Mouse (Mus musculus) C2C12 (cell line): ENCODE data around the gene Ccdc50. TPM values are rescaled to one million over a fixed set of nuclear protein-coding genes. Genes with fewer than 3 reads are reported as not detected.

Experiments used
- H3K27me3 ChIP-seq: one replicate; pipeline ENCODE4 v1.6.1; 2011; ENCODE audit not compliant: control insufficient read depth, insufficient read depth, insufficient read length
- H3K36me3 ChIP-seq: one replicate; pipeline ENCODE4 v1.6.1; 2011; ENCODE audit not compliant: control insufficient read depth, insufficient read depth
- H3K4me3 ChIP-seq: one replicate; pipeline ENCODE4 v1.5.1; 2011; ENCODE audit warnings: mild to moderate bottlenecking, control low read depth; ENCODE audit not compliant: poor library complexity, insufficient read depth, severe bottlenecking
- H3K79me2 ChIP-seq: one replicate; pipeline ENCODE4 v1.6.1; 2011; ENCODE audit not compliant: control insufficient read depth, insufficient read depth
- H3K79me3 ChIP-seq: one replicate; pipeline ENCODE4 v1.6.1; 2011; ENCODE audit warnings: low read depth, control low read depth
- H3ac ChIP-seq: one replicate; pipeline ENCODE3; 2011; ENCODE audit warnings: low read depth; ENCODE audit not compliant: control insufficient read depth, insufficient read length
- CEBPB ChIP-seq: IDR thresholded peaks from one replicate; pipeline ENCODE4 v1.6.1; 2011; ENCODE audit warnings: low read depth, mild to moderate bottlenecking, control low read depth, moderate library complexity
- CTCF ChIP-seq: IDR thresholded peaks from one replicate; pipeline ENCODE4 v1.5.1; 2011; ENCODE audit not compliant: control insufficient read depth, insufficient read depth, insufficient read length
- FOSL1 ChIP-seq: IDR thresholded peaks from one replicate; pipeline ENCODE4 v1.8.0; 2011; ENCODE audit warnings: mild to moderate bottlenecking, low read length; ENCODE audit not compliant: poor library complexity, insufficient read depth, severe bottlenecking
- MAX ChIP-seq: IDR thresholded peaks from one replicate; pipeline ENCODE4 v1.6.1; 2011; ENCODE audit warnings: mild to moderate bottlenecking, control low read depth
- MYOD1 ChIP-seq: IDR thresholded peaks from one replicate; pipeline ENCODE4 v1.6.1; 2011; ENCODE audit warnings: low read depth; ENCODE audit not compliant: control insufficient read depth, insufficient read length
- MYOG ChIP-seq: IDR thresholded peaks from one replicate; pipeline ENCODE4 v1.6.1; 2011; ENCODE audit not compliant: control insufficient read depth, insufficient read length; ENCODE audit errors: extremely low read depth
- USF1 ChIP-seq: IDR thresholded peaks from one replicate; pipeline ENCODE4 v1.6.1; 2011; ENCODE audit warnings: low read depth, mild to moderate bottlenecking, control low read depth, moderate library complexity
- polyA plus RNA-seq: library from polyadenylated mRNA; unstranded; fragments of >200 nt; fragmentation: generic; extraction: Trizol; gene quantifications from one replicate; pipeline ENCODE4 v1.2.1, GENCODE M21; 2012; ENCODE audit warnings: missing spikeins

Gene Ccdc50
- polyA plus RNA-seq, 1 experiment = 9.9 TPM

GRCm38 (mm10) chr16:27384893-27385603 is 3.6 kb upstream of the Ccdc50 start:
- TF ChIP-seq MYOD1 (no peak), USF1 (no peak), CEBPB (no peak), MYOG (no peak), FOSL1 (no peak), MAX (no peak), CTCF (no peak)
- Histone ChIP-seq H3K27me3 (no peaks in the 10 kb centered on the region), H3K79me3 (peaks cover 8% of the 10 kb centered on the region), H3K36me3 (no peaks in the 10 kb centered on the region), H3K79me2 (peaks cover 12% of the 10 kb centered on the region), H3K4me3 (no peak overlapping the region), H3ac (no peak overlapping the region)

DNA sequence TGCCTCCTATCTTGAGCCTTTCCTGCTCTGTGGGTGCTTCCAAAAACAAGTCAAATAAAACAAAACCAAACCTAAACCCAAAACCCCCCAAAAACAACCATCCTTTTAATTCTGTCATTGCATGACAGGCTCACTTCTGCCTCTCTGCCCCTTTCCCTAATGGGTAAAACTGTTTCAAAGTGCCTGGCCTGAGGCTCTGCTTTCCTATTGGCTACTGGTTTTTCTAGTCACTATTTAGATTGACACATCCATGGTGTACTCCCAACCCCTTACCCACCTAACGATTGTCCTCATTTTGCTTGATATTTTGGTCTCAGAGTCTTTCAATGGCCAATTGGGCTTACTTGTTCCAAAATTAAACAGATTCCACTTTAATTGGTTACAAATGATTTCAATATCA is 3.0 kb upstream of the Ccdc50 start:
- Histone ChIP-seq H3K36me3 (no peaks in the 10 kb centered on the region), H3K27me3 (no peaks in the 10 kb centered on the region), H3K79me3 (peaks cover 14% of the 10 kb centered on the region), H3K79me2 (peaks cover 18% of the 10 kb centered on the region), H3ac (no peak overlapping the region), H3K4me3 (no peak overlapping the region)
- TF ChIP-seq USF1 (no peak), CEBPB (no peak), CTCF (no peak), MAX (no peak), FOSL1 (no peak), MYOD1 (no peak), MYOG (no peak)

DNA sequence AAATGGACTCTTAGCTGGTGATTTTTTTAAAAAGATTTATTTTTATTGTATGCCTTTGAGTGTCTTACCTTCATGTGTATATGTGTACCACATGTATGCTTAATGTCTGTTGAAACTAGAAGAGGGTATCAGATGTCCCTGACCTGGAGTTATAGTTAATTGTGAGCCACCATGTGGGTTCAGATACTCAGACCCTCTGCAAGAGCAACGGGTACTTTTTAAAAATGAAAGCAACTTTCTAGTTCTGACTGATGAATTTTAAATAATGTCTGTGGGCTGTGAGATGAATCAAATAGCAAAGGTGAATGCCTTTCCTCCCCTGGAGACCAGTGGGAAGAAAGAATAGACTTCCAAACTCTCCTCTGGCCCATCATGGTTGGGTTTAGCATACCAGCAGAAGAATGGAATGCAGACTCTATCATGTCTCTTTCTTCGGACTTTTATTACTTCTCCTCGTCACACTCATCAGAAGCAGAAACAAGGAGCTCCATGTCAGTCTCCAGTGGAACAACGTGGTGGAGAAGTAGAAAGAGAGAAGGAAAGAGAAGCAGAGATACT is 1.7 kb upstream of the Ccdc50 start:
- no peak overlapping the region for H3ac ChIP-seq
- H3K79me3 ChIP-seq = peaks cover 22% of the 10 kb centered on the region
- H3K27me3 ChIP-seq = no peaks in the 10 kb centered on the region
- H3K4me3 ChIP-seq = no peak overlapping the region
- H3K79me2 ChIP-seq = peaks cover 30% of the 10 kb centered on the region
- TF ChIP-seq USF1 (no peak), FOSL1 (no peak), CEBPB (no peak), MYOG (no peak), MYOD1 (no peak), CTCF (no peak), MAX (no peak)
- H3K36me3 ChIP-seq = no peaks in the 10 kb centered on the region

DNA sequence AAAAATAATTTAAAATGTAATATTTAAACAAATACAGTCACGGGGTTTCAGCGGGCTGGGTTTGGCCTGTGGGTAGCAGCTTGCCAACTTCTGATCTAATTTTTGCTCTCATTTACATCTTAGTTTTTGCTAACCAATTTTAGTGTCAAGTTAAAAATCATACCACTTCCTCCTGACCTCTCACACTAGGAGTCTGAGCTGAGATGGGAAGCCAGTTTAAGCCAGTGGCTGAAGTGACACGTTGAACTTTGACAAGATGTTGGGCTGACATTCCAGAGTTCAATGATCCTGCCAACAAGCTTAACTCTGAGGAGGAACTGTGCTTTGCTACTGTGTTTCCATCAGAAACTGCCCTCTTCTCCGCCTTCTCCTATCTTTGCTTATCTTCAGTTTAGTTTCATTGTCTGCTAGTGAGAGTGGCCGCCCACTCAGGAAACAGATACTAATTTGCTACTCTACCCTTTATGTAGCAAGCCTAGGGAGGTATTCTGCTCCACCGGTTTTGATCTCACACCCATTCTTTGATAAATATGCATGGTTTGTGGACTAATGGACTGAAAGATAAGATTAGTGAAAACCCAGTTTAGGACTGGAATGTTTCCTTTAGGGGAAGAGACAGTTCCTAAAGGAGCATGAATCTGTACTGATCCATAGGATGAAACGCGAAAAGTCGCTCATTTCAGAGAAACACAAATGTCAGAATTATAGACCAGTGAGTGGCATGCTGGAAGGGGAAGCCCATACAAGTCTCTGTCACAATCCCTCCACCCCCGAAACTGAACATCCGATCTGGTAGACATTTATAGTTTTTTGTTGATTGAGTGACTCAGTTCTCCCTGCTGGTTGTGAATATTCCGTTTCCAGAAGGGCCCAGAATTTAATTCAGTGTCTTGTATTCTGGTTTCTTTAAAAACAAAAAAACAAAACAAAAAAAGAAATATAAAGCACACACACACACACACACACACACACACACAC is 746 bp upstream of the Ccdc50 start:
- peaks cover 30% of the 10 kb centered on the region for H3K79me3 ChIP-seq
- H3K4me3 ChIP-seq = peak overlapping the region; percentile 60
- TF ChIP-seq CTCF (no peak), FOSL1 (no peak), MAX (no peak), USF1 (no peak), CEBPB (no peak), MYOG (no peak), MYOD1 (no peak)
- H3ac ChIP-seq = no peak overlapping the region
- peaks cover 38% of the 10 kb centered on the region for H3K79me2 ChIP-seq
- no peaks in the 10 kb centered on the region for H3K36me3 ChIP-seq
- H3K27me3 ChIP-seq = no peaks in the 10 kb centered on the region

- H3K79me3 ChIP-seq = peaks cover 36% of the 10 kb centered on the region
- no peaks in the 10 kb centered on the region for H3K27me3 ChIP-seq
These were observed 1.0 kb downstream of the Ccdc50 start for GRCm38 (mm10) chr16:27389534-27390282.

More at GRCm38 (mm10) chr16:27389534-27390282, 1.0 kb downstream of the Ccdc50 start:
- Histone ChIP-seq H3ac (peak overlapping the region; percentile 66), H3K79me2 (peaks cover 56% of the 10 kb centered on the region), H3K36me3 (no peaks in the 10 kb centered on the region), H3K4me3 (peak overlapping the region; percentile 60)
- TF ChIP-seq MAX = no peak
- no peak for TF ChIP-seq FOSL1
- no peak for TF ChIP-seq MYOG
- TF ChIP-seq CEBPB = no peak
- TF ChIP-seq CTCF = no peak
- no peak for TF ChIP-seq USF1
- no peak for TF ChIP-seq MYOD1
